Mouse (Mus musculus) frontal cortex, adult 2 months (tissue): ENCODE data around the gene Actl11. TPM values are rescaled to one million over a fixed set of nuclear protein-coding genes. Genes with fewer than 3 reads are reported as not detected.

Experiments used
- DNase-seq, 2 experiments: peaks; one replicate each; pipeline ENCODE4 v3.0.0; 2022; ENCODE audit warnings: low spot score in 1 of 2; ENCODE audit errors: extremely low spot score in 1 of 2
- polyA plus RNA-seq: library from polyadenylated mRNA; depleted of rRNA; stranded (reverse); fragments of >200 nt; gene quantifications from 2 replicates; pipeline ENCODE4 v1.2.3, GENCODE M21; 2012

Actl11 gene
- polyA plus RNA-seq, 1 experiment, result not detected

- DNase-seq, result peak in 1 of 2 experiments; percentile 50
Measured at GRCm38 (mm10) chr9:107918884-107919283, 9.4 kb upstream of the Actl11 start.

DNA sequence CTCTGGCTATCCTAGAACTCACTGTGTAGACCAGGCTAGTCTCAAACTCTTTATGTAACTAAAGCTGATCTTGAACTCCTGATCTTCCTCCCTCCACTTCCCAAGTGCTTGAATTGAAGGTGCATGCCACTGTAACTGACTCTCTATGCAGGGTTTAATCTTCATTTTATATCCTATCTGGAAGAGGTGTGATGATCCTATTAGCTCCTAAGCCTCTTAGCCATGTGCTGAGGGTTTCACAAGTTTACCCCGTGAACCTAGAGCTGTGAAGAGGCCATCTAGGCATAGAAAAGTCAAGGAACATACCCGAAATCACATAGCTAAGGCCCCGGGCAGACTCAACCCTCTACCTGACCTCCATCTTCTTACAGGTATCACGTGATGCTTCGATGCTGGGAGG lies 8.8 kb upstream of the Actl11 start:
- DNase-seq, result no peak

DNA sequence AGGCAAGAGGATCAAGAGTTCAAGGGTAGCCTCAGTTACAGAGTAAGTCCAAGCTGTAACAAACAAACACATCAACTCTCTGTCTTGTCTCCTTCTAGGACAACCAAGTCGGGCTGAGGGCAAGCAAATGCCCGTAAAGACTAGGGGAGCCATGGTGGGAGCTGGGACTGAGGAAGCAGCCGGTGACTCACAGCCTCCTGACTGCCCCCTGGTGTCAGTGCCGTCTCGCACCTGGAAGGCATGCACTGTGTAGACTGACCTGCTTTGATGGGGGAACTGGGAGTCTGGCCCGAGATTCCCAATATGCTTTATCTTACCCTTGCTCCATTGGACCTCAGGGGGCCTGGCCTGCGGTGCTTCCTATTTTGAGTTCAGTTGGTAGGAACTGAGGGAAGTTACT lies 5.2 kb upstream of the Actl11 start:
- DNase-seq, result no peak

DNA sequence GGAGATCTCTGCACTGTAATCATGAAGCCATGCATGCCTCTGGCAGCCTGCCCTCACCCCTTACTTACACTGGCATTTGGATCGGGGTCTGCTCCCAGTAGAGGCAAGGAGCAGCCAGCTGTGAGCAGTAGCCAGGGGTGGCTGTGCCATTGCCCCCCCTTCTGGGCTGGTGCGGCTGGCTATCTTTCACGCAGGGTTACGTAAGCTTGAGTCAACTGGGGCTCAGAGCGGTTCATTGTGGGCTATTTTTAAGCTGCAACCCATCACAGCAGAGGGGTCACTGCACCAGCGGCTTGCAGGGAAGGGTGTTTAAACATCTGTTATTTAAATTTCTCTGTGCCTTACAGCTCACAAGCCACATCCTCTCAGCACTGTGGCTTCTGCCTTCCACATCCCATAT lies 4.3 kb upstream of the Actl11 start:
- no peak for DNase-seq

DNA sequence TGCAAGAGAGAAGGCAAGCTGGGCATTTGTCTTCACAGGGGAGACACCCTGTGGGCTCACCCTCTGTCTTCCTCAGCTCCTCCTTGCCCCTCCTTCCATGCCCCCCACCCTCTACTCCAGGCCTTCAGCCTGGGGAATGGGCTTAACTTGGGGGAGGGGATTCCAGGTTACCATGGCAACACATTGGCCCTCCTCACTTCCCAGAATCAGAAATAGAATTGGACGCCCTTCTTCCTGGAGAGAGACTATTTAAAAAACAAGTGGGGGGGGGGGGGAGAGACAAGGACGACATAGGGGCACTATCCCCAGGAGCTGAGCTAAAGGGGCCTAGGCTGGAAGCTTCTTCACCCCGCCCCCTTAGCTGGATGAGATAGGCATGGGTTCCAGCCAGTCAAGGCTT lies 3.0 kb upstream of the Actl11 start:
- no peak for DNase-seq

DNA sequence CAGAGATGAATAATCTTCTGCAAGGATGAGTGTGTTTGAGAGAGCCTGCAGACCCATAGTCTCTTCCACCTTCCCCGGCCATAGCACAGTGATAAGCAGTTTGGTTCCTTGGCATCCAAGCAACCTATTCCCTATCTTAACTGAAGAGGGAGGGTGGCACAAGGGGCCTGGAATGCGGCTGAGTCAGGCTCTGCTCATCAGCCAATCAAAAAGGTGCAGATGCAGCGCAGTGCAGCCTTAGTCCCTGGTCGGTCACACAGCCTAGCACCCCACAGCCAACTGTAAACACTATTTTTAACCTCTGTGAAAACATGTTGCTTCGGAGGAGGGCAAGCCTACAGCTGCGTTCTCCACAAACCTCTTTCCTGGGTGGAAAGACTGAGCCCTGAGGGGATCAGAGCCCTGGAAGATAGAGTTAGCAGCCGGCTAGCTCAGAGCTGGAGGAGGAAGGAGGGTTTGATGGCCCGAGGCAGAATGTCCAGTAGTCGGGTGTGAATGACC lies 1.3 kb upstream of the Actl11 start:
- DNase-seq, result no peak

DNA sequence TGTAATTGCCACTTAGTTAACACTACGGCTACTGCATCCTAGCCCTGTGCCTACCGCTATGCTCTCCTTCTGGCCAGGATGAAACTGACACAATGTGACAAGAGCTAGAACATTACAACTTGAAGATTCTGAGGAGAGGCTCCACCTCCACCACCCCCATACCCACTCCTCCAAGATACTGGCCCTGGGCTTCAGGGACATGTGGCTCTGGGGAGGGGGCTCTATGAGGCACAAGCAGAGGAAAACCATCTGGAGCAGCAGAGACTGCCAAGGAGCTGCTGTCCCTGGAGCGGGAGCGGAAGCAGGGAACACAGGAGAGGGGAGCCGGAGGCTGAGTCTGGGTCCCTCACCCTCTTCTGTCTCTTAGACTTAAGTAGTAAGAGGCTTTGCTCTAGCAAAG lies 520 bp upstream of the Actl11 start:
- no peak for DNase-seq

DNA sequence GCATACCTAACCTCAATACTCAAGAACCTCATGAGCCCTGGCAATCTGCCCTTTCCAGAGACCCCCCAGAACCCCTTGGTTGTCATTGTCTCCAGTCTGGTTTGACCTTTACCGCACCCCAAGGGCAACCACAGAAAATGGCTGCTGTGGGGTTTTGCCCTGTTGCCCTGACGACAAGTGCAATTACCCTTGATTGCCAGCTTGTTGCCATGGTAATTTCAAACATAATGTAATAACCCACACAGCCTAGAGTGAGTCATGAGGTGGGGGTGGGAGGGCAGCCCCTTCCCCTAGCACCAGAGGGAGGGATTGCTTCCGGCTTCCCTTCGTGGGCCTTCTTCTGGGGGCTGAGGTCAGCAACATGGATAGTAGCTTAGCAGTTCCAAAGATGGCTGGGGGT lies 4.0 kb downstream of the Actl11 start:
- no peak for DNase-seq

DNA sequence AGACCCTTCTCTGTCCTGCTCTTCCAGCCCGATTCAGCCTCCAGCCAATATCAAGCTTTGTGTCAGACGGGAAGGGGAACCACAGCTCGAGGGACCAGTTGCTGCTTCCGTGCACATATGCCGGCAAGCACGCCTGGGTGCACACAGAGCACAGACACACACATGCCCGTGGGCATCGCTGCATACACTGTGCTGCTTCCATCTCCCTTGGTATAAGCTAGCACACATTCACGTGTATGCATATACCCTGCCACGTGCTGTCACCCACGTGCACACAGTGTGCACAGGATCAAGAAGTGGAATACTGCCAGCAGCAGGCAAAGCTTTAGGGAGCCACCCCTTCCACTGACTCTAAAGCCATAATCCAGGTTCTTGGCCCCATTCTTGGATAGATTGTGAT lies 5.9 kb downstream of the Actl11 start:
- peak in 1 of 2 experiments; percentile 67 for DNase-seq

DNA sequence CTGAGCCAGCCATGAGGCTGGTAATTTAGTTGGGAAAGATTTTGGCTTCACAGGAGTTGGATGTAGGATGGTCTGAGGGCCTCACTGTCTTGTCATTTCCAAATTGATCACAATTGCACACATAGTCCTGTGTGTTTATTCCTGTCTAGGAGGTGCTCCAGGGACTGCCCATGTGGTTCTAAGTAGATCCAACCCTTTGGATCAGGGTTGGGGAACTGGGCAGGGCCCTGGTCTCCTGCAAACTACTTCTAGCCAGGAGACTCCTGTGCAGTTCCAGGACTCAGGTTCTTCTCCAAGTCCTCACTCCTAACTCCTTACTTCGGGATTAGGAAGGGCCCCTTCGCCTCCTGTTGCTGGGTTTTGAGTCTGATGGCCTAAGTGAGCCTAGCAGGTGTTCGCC lies 7.1 kb downstream of the Actl11 start, which contains the start of gene Camkv:
Camkv (plus strand) TSS at position 301 of the 400 bp plus-strand sequence.
- no peak for DNase-seq

DNA sequence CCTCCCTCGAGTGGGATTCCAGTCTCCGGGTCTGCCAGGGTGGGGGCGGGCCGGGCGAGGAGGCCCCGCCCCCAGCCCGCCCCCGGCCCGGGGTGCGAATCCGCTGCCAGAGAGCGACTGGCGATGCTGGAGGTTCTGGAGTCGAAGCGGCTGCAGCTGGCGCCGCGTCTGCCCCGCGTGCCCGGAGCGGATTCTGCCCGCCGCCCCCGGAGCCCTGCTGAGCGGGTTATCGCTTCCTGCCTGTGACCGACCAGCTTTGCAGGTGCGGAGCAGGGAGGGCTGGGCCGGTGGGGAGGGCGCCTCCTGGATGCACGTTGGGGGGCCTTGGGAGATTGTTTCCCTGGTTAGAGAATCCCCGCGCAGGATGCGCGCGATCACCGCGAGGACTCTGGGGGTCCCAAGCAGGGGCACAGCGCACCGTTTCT lies 7.5 kb downstream of the Actl11 start:
- DNase-seq, result peak in 1 of 2 experiments; percentile 72

GRCm38 (mm10) chr9:107936215-107936822 lies 8.1 kb downstream of the Actl11 start:
- DNase-seq, result no peak

DNA sequence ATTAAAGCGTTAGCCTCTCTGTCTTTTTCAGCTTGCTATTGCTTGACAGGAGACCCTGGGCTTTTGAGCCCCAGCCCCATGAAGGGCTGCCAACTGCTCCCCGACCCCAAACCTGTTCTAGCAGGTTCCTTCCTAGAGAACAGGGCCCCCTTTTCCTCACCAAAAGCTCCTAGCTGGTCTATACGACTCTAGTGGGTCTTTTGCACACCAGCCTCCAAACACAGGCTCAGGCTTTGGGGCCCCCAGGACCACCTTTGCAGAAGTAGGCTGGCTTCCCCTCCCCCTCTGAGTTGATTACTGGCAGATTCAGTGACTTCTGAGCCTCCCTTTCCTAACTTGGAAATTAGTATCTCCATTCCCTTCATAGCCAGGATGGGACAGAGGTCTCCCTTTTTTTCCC lies 8.6 kb downstream of the Actl11 start:
- no peak for DNase-seq

DNA sequence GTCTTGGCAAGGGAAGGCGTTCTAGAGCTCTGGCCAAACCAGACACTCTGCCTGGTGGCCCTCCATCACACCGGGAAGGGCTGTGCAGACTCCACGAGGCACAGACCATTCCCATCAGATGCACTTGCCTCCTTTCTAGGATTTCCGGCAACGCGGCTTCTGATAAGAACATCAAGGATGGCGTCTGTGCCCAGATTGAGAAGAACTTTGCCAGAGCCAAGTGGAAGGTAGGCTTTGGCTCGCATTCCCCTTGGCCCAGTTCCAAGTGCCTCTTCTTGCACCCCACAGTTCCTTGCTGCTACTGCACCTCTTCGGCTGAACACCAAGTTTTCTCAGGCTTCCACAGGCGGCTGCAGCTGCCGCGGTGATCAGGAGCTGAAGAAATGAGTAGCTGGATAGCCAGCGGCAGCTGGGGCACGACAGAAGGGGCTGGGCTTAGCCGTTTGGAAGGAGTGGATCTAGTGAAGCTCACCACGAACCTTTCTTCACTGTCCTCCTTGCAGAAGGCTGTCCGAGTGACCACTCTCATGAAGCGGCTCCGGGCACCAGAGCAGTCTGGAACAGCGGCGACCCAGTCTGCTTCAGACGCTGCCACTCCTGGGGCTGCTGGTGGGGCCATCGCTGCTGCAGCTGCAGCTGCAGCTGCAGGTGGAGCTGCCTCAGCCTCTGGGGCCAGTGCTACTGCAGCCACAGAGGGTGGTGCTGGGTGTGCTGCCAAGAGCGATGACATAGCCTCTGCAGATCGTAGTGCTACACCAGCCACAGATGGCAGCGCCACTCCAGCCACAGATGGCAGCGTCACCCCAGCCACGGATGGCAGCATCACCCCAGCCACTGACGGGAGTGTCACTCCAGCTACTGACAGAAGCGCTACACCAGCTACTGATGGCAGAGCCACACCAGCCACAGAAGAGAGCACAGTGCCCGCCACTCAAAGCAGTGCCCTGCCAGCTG lies 19.2 kb downstream of the Actl11 start:
- DNase-seq, result peak in 1 of 2 experiments; percentile 56

DNA sequence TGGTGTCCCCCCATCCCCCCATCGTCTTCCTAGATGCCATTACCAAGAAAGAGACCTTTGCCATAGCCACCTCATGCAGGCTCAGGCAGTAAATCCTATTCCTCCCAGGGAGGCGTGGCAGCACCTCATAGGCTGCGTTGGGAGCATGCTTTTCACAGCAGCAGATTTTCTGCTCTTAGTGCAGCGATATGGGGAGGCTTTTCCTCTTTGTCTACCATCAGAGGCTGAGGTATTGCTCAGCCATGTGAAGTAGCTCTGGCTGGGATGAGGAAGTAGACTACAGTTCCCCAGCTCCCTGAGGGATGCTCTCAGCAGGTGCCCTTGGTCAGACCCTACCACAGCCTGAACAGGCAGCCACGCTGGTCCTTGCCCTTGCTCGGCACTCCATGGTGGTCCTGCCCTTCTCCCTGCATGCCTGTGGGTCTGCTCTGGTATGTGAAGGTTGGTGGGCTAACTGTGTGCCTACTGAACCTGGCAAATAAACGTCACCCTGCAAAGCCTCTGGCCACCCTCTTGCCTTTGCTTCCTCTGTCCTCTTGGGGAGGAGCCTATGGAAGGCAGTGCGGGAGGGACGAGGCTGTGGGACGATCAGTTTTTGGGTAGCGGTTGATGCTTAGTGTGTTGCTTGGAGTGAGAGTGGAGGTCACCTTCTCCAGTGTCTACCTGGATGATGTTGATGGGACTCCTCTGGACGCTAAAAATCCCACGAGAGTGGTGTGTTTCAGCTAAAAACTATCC lies 21.1 kb downstream of the Actl11 start:
- no peak for DNase-seq

DNA sequence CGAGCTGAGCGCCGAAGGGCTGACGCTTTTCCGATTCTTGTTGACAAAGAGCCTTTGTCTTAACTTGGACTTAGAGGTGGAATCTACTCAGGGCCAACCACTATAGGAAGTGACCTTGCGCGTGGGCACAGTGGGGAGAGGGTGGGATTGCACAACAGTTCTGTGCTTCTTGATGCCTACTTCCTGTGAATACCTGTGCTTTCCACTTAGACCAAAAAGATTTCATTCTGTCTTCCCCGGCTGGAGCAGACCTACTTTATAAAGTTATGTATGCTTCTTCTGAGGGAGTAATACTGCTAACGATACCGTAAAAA lies 21.6 kb downstream of the Actl11 start, which contains the start of gene Traip:
Traip (plus strand) TSS at position 215 of the 314 bp plus-strand sequence.
- no peak for DNase-seq

GRCm38 (mm10) chr9:107950460-107951355 lies 22.4 kb downstream of the Actl11 start:
- DNase-seq, result peak; percentile 81 to 95

- no peak for DNase-seq
Measured at GRCm38 (mm10) chr9:107955613-107956289, 27.5 kb downstream of the Actl11 start.

DNA sequence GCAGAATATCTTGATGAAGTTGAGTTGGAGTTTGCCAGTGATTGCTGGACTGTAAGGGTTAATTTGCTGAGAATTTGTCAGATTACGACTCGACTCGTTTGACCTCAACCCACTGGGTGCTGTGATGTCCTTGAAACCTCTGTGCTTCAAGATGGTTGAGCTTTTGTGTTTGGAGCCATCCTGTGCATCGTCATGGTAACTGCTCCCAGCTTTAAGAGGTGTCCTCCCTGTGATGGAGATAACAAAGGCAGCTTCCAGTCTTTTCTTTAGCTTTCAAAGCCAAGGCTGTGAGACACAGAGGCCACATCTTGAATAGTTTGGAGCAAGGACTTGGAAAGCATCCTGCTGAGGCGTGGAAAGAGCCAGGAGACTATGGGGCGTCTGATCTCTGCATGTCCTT lies 28.9 kb downstream of the Actl11 start:
- no peak for DNase-seq
